Mouse (Mus musculus) G1E (cell line): ENCODE results near the gene Clic3.

ENCODE experiments used
- CTCF ChIP-seq: IDR thresholded peaks from 2 replicates; pipeline ENCODE4 v1.5.1; 2012; ENCODE audit warnings: low read depth, low read length, inconsistent platforms, mixed read lengths
- GATA1 ChIP-seq: IDR thresholded peaks from 2 replicates; pipeline ENCODE4 v1.6.1; 2012; ENCODE audit warnings: borderline replicate concordance, low read length, inconsistent platforms, mixed read lengths
- GATA2 ChIP-seq: IDR thresholded peaks from 2 replicates; pipeline ENCODE4 v1.6.1; 2012; ENCODE audit warnings: low read depth, low read length, inconsistent platforms, borderline replicate concordance
- POLR2AphosphoS5 ChIP-seq: IDR thresholded peaks from 2 replicates; pipeline ENCODE4 v1.6.1; 2012; ENCODE audit warnings: low read depth, low read length, inconsistent platforms; ENCODE audit not compliant: insufficient replicate concordance
- TAL1 ChIP-seq: conservative IDR thresholded peaks from 2 replicates; pipeline ENCODE4 v1.6.1; 2012; ENCODE audit warnings: low read depth, low read length, inconsistent platforms, mixed read lengths

- no peak for TF ChIP-seq CTCF
- TF ChIP-seq GATA1: no peak
- no peak for TF ChIP-seq POLR2AphosphoS5
- TF ChIP-seq TAL1: no peak
- TF ChIP-seq GATA2: no peak
Observed at GRCm38 (mm10) chr2:25477541-25477940, 20.9 kb downstream of the Clic3 start.
